Mouse (Mus musculus): ENCODE data around the gene Gm17027.
"Not testable (repeated sequence)": the region's sequence is repeated elsewhere in the genome, so short reads cannot be mapped to it uniquely, and the experiment has no call there.

GRCm38 (mm10) chr14:42133806-42134205 is 28.6 kb downstream of the Gm17027 start:
- TF ChIP-seq CTCF (IDR thresholded peaks at IDR 0.05; ENCODE audit: low read depth); EP300 (optimal IDR thresholded peaks at IDR 0.05): not testable (repeated sequence)

Measured in stomach, postnatal 0 days (tissue).